Comparison of ENCODE assay signal across 10 mouse cellular contexts in genomic region chr4:104718973-104719795, GRCm38 (mm10). TPM values are rescaled to one million over a fixed set of nuclear protein-coding genes. Genes with fewer than 3 reads are reported as not detected.
DNase-seq lines count a peak whose midpoint lies in the region; ATAC-seq and TF ChIP-seq lines count a peak whose summit lies in the region.
"Had no signal": no experiment of that assay in that cellular context is flagged by ENCODE, and none has a peak within 500 bp of the region (broad histone marks: within the 10 kb centered on the region; RNA-seq: fewer than 3 reads in every experiment).

No protein-coding gene starts in this region.

- peak overlapping the region; percentile 18; the same call in 1 of the 2 replicates for H3K9ac ChIP-seq in forebrain, postnatal 0 days
- H3K9ac ChIP-seq: liver, embryonic 15.5 days had no signal

- peak; percentile 70 for ATAC-seq in forebrain, postnatal 0 days
- ATAC-seq in monocyte, adult 5-6 weeks (replicated peaks; ENCODE audit: insufficient number of reproducible peaks, low FRiP score, low TSS enrichment, poor library complexity, severe bottlenecking), result no peak

- no peak for TF ChIP-seq CTCF in forebrain, postnatal 0 days (IDR thresholded peaks at IDR 0.05; ENCODE audit: low read depth)

- WGBS in forebrain, postnatal 0 days, result 22% methylated on average over 13 of the region's 13 CpGs

- H3K9me3 ChIP-seq in forebrain, postnatal 0 days (ENCODE audit: low read length), result no peaks in the 10 kb centered on the region
- H3K9me3 ChIP-seq: liver, embryonic 15.5 days had no signal

- no peaks in the 10 kb centered on the region for H3K27me3 ChIP-seq in forebrain, postnatal 0 days (ENCODE audit: insufficient read depth, low read length)
- H3K27me3 ChIP-seq: liver, embryonic 15.5 days had no signal

- no peaks in the 10 kb centered on the region for H3K36me3 ChIP-seq in forebrain, postnatal 0 days (ENCODE audit: insufficient read depth)
- H3K36me3 ChIP-seq: liver, embryonic 15.5 days had no signal

- peaks cover 22% of the 10 kb centered on the region; the same call in 1 of the 2 replicates for H3K4me1 ChIP-seq in forebrain, postnatal 0 days (ENCODE audit: insufficient read depth)
- H3K4me1 ChIP-seq: liver, embryonic 15.5 days had no signal

- no peak overlapping the region for H3K4me2 ChIP-seq in forebrain, postnatal 0 days (ENCODE audit: low read depth)
- H3K4me2 ChIP-seq: liver, embryonic 15.5 days had no signal

- H3K4me3 ChIP-seq in forebrain, postnatal 0 days (ENCODE audit: low read depth, low read length), result no peak overlapping the region
- H3K4me3 ChIP-seq: liver, embryonic 15.5 days had no signal

- peak; percentile 32 for DNase-seq in embryo, embryonic 10.5 days (ENCODE audit: low spot score)
- no peak for DNase-seq in embryo, embryonic 10 days (ENCODE audit: low spot score)
- DNase-seq in MN1 (ENCODE audit: low spot score), result peak; percentile 21
- DNase-seq in forebrain, postnatal 0 days, result peak; percentile 75
- DNase-seq in lung, postnatal 14 days, result peak; percentile 1
- DNase-seq in gastrocnemius, postnatal 25 days, result no peak
- no peak for DNase-seq in T-cell, adult 2 months (ENCODE audit: low spot score)

- peak overlapping the region; percentile 64 for H3K27ac ChIP-seq in forebrain, postnatal 0 days (ENCODE audit: low read depth, low read length)
- H3K27ac ChIP-seq: liver, embryonic 15.5 days had no signal

RNA-seq across cellular contexts. Expression of gene C8b, which starts 46.9 kb away (rescaled TPM):
- 0.15 and 0.86 TPM in 2 replicates for total RNA-seq in forebrain, postnatal 0 days (2014; rRNA removed)
- polyA plus RNA-seq in forebrain, postnatal 0 days (2015; fragmentation: Nextera tagmentation; extraction: Ambion mirVana), result 0.16 and 0.18 TPM in 2 replicates
- total RNA-seq in gastrocnemius, postnatal 25 days (2021), result not detected
- total RNA-seq in monocyte, adult 5-6 weeks (2017), result not detected in 3 replicates
- polyA plus RNA-seq: heart, embryonic 14.5 days had no signal

Comparison
In these comparisons a context has a peak if more than half of its experiments do, and no peak if none do; other contexts are left out.
1. DNase-seq: peak in embryo, embryonic 10.5 days (single experiment), MN1 (single experiment), forebrain, postnatal 0 days (single experiment) and lung, postnatal 14 days (single experiment); none in embryo, embryonic 10 days (single experiment), gastrocnemius, postnatal 25 days (single experiment) and T-cell, adult 2 months (single experiment).